In the genomic region with DNA sequence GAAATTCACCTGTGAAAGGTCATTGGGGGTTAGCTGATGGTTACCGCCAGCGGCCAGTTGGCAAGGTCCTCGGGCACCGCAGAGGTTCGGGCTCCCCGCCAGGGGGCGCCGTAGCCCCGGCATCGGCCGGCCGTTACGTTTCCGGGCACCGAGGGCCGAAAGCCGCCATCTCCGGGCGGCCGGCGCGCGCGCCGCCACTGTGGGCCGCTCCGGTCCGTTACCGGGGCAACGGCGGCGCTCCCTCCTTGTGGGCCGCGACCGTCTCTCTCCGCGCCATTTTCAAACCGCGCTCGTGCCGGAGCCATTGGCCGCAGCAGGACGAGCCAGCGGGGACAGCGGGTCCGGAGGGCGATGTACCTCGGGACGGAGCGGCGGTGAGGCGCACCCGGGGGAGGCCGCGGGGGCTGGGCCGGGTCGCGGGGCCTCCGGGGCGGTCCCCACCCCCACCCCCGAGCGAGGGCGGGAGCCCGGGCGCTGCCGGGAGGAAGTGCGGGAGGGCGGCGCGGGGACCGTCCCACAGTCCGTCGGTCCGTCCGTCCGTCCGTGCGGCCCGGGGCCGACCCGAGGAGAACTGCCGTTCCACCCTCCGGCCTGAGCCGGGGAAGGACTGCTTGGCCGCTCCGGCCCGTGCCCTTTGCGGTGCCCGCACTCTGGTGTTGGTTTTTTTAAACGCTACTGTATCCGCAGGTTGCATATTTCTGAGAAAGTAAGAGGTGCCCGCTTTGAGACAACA, we compare ENCODE assay signal across 8 mouse cellular contexts. TPM values are rescaled to one million over a fixed set of nuclear protein-coding genes. Genes with fewer than 3 reads are reported as not detected.
DNase-seq lines count a peak whose midpoint lies in the region; ATAC-seq and TF ChIP-seq lines count a peak whose summit lies in the region.

Gene Cep135, plus strand, starts transcription at position 148 of the 733 bp plus-strand sequence.

- ATAC-seq in forebrain, postnatal 0 days: peak; percentile 98
- peak; percentile 98 for ATAC-seq in lung, embryonic 16.5 days (ENCODE audit: low read depth)

- TF ChIP-seq CTCF in cerebellum, adult 2 months (IDR thresholded peaks at IDR 0.05; ENCODE audit: borderline replicate concordance, insufficient read depth, low read depth, low read length): peak; percentile 68
- peak; percentile 82 for TF ChIP-seq CTCF in forebrain, postnatal 0 days (IDR thresholded peaks at IDR 0.05; ENCODE audit: low read depth)
- TF ChIP-seq CTCF in thymus, adult 2 months (IDR thresholded peaks at IDR 0.05; ENCODE audit: borderline replicate concordance, control insufficient read depth, extremely low read depth, insufficient read depth, low read length, poor library complexity): peak; percentile 98

- peak within 1 kb of the TSS; percentile 78 for H3K4me2 ChIP-seq in forebrain, postnatal 0 days (ENCODE audit: low read depth)
- peak within 1 kb of the TSS; percentile 71 for H3K4me2 ChIP-seq in lung, embryonic 16.5 days (ENCODE audit: low read depth, low read length)

- H3K4me3 ChIP-seq in cerebellum, adult 2 months (replicated peaks; ENCODE audit: insufficient read depth, low read depth, low read length): peak within 1 kb of the TSS; percentile 63
- peak within 1 kb of the TSS; percentile 83 for H3K4me3 ChIP-seq in forebrain, postnatal 0 days (ENCODE audit: low read depth, low read length)
- peak within 1 kb of the TSS; percentile 94 for H3K4me3 ChIP-seq in lung, embryonic 16.5 days (ENCODE audit: low read length)
- H3K4me3 ChIP-seq in thymus, adult 2 months (ENCODE audit: control insufficient read depth, insufficient read depth, low read length): peak within 1 kb of the TSS; percentile 82

- no peaks in the 10 kb centered on the region for H3K27me3 ChIP-seq in cerebellum, adult 2 months (ENCODE audit: control insufficient read depth, insufficient read depth, low read length)
- H3K27me3 ChIP-seq in forebrain, postnatal 0 days (ENCODE audit: insufficient read depth, low read length): no peaks in the 10 kb centered on the region
- no peaks in the 10 kb centered on the region for H3K27me3 ChIP-seq in lung, embryonic 16.5 days (ENCODE audit: control insufficient read depth, insufficient read depth, low read depth, low read length)
- H3K27me3 ChIP-seq in thymus, adult 2 months (ENCODE audit: control insufficient read depth, insufficient read depth, low read length): no peaks in the 10 kb centered on the region

- H3K9me3 ChIP-seq in forebrain, postnatal 0 days (ENCODE audit: low read length): no peaks in the 10 kb centered on the region
- H3K9me3 ChIP-seq in lung, embryonic 16.5 days (ENCODE audit: control insufficient read depth, low read length): no peaks in the 10 kb centered on the region

- under 1% methylated on average over 92 of the region's 92 CpGs for WGBS in cerebellum, adult 2 months
- WGBS in forebrain, postnatal 0 days: 1% methylated on average over 91 of the region's 92 CpGs
- WGBS in lung, embryonic 16.5 days: under 1% methylated on average over 86 of the region's 92 CpGs
- WGBS in thymus, adult 2 months: under 1% methylated on average over 91 of the region's 92 CpGs

- peaks cover 6% of the 10 kb centered on the region; the same call in 1 of the 2 replicates for H3K36me3 ChIP-seq in forebrain, postnatal 0 days (ENCODE audit: insufficient read depth)
- H3K36me3 ChIP-seq in lung, embryonic 16.5 days (ENCODE audit: control insufficient read depth, insufficient read depth, low read length): peaks cover 11% of the 10 kb centered on the region
- H3K36me3 ChIP-seq in thymus, adult 2 months (ENCODE audit: control insufficient read depth, insufficient read depth, low read length): peaks cover 14% of the 10 kb centered on the region; the same call in 1 of the 2 replicates

- H3K27ac ChIP-seq in cerebellum, adult 2 months (ENCODE audit: insufficient read depth, low read length): peak within 1 kb of the TSS; percentile 14; the same call in 1 of the 2 replicates
- H3K27ac ChIP-seq in forebrain, postnatal 0 days (ENCODE audit: low read depth, low read length): peak within 1 kb of the TSS; percentile 77
- H3K27ac ChIP-seq in lung, embryonic 16.5 days (ENCODE audit: low read length): peak within 1 kb of the TSS; percentile 96
- H3K27ac ChIP-seq in thymus, adult 2 months (ENCODE audit: control insufficient read depth, insufficient read depth, low read length): no peak within 1 kb of the TSS

- TF ChIP-seq POLR2A in cerebellum, adult 2 months (IDR thresholded peaks at IDR 0.05; ENCODE audit: borderline replicate concordance, insufficient read depth, low read length): 0 out of 2 replicates have a peak, but pooled peaks have one; percentile 25
- no peak for TF ChIP-seq POLR2A in thymus, adult 2 months (IDR thresholded peaks at IDR 0.05; ENCODE audit: control insufficient read depth, extremely low read depth, insufficient read depth, low read length, poor library complexity)

- peak within 1 kb of the TSS; percentile 81 for H3K9ac ChIP-seq in forebrain, postnatal 0 days
- peak within 1 kb of the TSS; percentile 93 for H3K9ac ChIP-seq in lung, embryonic 16.5 days (ENCODE audit: low read length)

- peak; percentile 34 for DNase-seq in MEL-GATA-1-ER (ENCODE audit: extremely low read depth, low read depth)
- peak; percentile 90 to 91 for DNase-seq in cerebellum, adult 2 months
- DNase-seq in forebrain, postnatal 0 days: peak; percentile 92
- DNase-seq in heart, postnatal 4 days: peak; percentile 94
- peak; percentile 87 for DNase-seq in layer of hippocampus, adult 9-11 months
- peak; percentile 83 for DNase-seq in ovary, adult 18-20 months (ENCODE audit: low spot score)
- peak; percentile 82 for DNase-seq in thymus, adult 2 months

- H3K4me1 ChIP-seq in cerebellum, adult 2 months (ENCODE audit: control insufficient read depth, insufficient read depth, low read length): no peaks in the 10 kb centered on the region
- H3K4me1 ChIP-seq in forebrain, postnatal 0 days (ENCODE audit: insufficient read depth): no peaks in the 10 kb centered on the region
- H3K4me1 ChIP-seq in lung, embryonic 16.5 days (replicated peaks; ENCODE audit: control insufficient read depth, insufficient read depth, low read length): peaks cover 5% of the 10 kb centered on the region; the same call in 1 of the 2 replicates
- H3K4me1 ChIP-seq in thymus, adult 2 months (replicated peaks; ENCODE audit: control insufficient read depth, insufficient read depth, low read length): peaks cover 2% of the 10 kb centered on the region; the same call in 1 of the 2 replicates

RNA-seq across cellular contexts. Expression of gene Cep135, which starts in this region (rescaled TPM):
- 6.9 and 7.1 TPM in 2 replicates for polyA plus RNA-seq in cerebellum, adult 2 months (2012; rRNA removed)
- 6.2 and 8.3 TPM in 2 replicates for total RNA-seq in forebrain, postnatal 0 days (2014; rRNA removed)
- polyA plus RNA-seq in forebrain, postnatal 0 days (2015; fragmentation: Nextera tagmentation; extraction: Ambion mirVana): 1.6 and 2.8 TPM in 2 replicates
- 1 to 10 TPM; 7.4 to 7.6 TPM for total RNA-seq in heart, postnatal 4 days (2021)
- polyA plus RNA-seq in lung, embryonic 16.5 days (2015; fragmentation: Nextera tagmentation; extraction: Ambion mirVana): 8.0 and 8.6 TPM in 2 replicates
- polyA plus RNA-seq in thymus, adult 2 months (2012; rRNA removed): 2.7 and 3.6 TPM in 2 replicates

Comparison
In these comparisons a context has a peak if more than half of its experiments do, and no peak if none do; other contexts are left out.
1. DNase-seq: peak in every context shown above with its lines; median percentile 94 in heart, postnatal 4 days; 92 in forebrain, postnatal 0 days; 90 in cerebellum, adult 2 months; 87 in layer of hippocampus, adult 9-11 months; 83 in ovary, adult 18-20 months; 82 in thymus, adult 2 months; 34 in MEL-GATA-1-ER.